Mouse (Mus musculus): ENCODE data around the gene Rfk.

DNA sequence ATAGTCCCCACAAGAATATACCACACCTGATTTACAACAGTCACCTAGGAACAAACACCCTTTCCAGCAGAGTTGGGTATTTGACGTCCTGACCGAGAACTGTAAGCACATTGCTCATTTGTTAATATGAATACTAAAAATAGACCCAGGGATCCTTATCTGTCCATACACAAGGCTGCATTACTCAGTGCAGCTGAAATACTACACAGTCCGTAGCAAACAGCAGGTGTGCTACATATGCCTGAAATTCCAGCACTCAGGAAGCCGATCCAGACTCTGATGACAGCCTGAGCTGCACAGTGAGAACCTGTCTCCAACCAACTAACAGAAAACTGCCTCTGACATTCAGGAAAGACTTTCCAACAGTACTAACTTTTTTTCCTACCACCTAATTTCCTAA is 39.0 kb upstream of the Rfk start:
- TF ChIP-seq CTCF (IDR thresholded peaks at IDR 0.05; ENCODE audit: borderline replicate concordance, extremely low read depth, insufficient read depth, insufficient read length) (no peak), POLR2A (IDR thresholded peaks at IDR 0.05; ENCODE audit: borderline replicate concordance, extremely low read depth, insufficient read depth, insufficient read length, poor library complexity, severe bottlenecking) (no peak)
